Mouse (Mus musculus) liver, adult 2 months (tissue): ENCODE results near the gene Med28.

Experiments used
- CTCF ChIP-seq: fragments of 200-500 bp; IDR thresholded peaks from 2 replicates; pipeline ENCODE4 v1.5.1; 2011; ENCODE audit warnings: low read depth, low read length, control low read depth
- POLR2A ChIP-seq: fragments of 200-500 bp; IDR thresholded peaks from 2 replicates; pipeline ENCODE4 v1.6.1; 2011; ENCODE audit warnings: low read length, control low read depth; ENCODE audit not compliant: insufficient read depth; ENCODE audit errors: extremely low read depth

DNA sequence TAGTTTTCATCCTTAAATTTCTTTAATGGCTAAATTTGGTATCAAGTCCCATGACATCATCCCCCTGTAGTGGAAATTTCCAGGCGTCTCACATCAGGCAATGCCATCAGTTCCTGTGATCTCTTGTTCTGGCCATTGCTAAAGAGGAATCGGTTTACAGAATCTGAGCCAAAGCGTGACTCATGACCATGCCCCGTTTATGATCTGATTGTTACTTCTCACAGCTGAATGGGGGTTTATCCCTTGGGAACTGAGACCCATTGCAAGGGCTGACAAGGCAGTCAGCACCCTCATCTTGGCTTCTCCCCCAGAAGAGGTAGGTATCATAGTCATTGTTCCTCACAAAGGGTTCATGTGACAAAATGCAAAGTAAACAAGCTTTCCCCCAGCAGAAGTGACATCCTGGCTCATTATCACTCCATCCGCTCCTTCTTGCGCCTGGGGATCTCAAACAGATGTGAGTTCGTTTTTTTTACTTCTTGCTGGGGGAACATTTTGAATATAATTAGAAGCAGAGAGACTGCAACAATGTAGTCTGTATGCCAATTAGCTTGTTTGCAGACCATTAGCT lies 47.1 kb upstream of the Med28 start:
- no peak for TF ChIP-seq POLR2A
- no peak for TF ChIP-seq CTCF
